Mouse (Mus musculus): ENCODE results near the gene Stra8. TPM values are rescaled to one million over a fixed set of nuclear protein-coding genes. Genes with fewer than 3 reads are reported as not detected.

Gene Stra8
- polyA plus RNA-seq, 1 experiment from 2014 or later = not detected

DNA sequence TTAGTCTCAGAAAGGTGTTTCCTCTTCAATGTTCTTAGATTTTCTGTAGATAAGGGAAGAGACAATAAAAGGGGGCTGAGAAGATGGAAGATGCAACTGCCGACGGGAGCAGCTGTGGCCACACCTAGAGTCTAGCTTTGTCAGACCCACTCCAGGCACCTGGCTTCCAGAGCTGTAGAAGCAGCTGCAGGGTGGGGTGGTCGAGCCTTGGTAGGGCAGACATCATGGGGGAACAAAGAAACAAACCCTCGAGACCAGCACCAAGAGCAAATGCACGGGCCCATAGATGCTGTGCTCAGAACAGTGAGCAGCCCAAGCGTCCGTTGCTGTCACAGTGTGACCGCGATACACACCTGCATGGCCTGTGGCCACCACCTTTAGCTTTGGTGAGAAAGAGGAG lies 22.5 kb downstream of the Stra8 start:
- Histone ChIP-seq H3K4me2 (no peak overlapping the region), H3K36me3 (ENCODE audit: control insufficient read depth, insufficient read depth, low read length) (no peaks in the 10 kb centered on the region), H3K27me3 (replicated peaks; ENCODE audit: control insufficient read depth, insufficient read depth, low read length) (no peaks in the 10 kb centered on the region), H3K27ac (ENCODE audit: low read depth, low read length) (no peak overlapping the region), H3K9me3 (ENCODE audit: control insufficient read depth, low read length) (no peaks in the 10 kb centered on the region), H3K4me3 (ENCODE audit: low read depth, low read length) (no peak overlapping the region), H3K4me1 (replicated peaks; ENCODE audit: control insufficient read depth, insufficient read depth, low read length) (peaks cover 6% of the 10 kb centered on the region; the same call in 1 of the 2 replicates), H3K9ac (ENCODE audit: low read depth, low read length) (no peak overlapping the region)
- WGBS = 80% methylated on average over 9 of the region's 9 CpGs
- DNase-seq (ENCODE audit: low spot score) (no peak), ATAC-seq (replicated peaks; ENCODE audit: low FRiP score) (no peak)

GRCm38 (mm10) chr6:34943499-34943898 lies 23.5 kb downstream of the Stra8 start:
- Histone ChIP-seq H3K9me3 (ENCODE audit: control insufficient read depth, low read length) (no peaks in the 10 kb centered on the region), H3K36me3 (ENCODE audit: control insufficient read depth, insufficient read depth, low read length) (no peaks in the 10 kb centered on the region), H3K27ac (ENCODE audit: low read depth, low read length) (no peak overlapping the region), H3K4me3 (ENCODE audit: low read depth, low read length) (no peak overlapping the region), H3K9ac (ENCODE audit: low read depth, low read length) (no peak overlapping the region), H3K4me1 (replicated peaks; ENCODE audit: control insufficient read depth, insufficient read depth, low read length) (peaks cover 4% of the 10 kb centered on the region; the same call in 1 of the 2 replicates), H3K4me2 (no peak overlapping the region), H3K27me3 (replicated peaks; ENCODE audit: control insufficient read depth, insufficient read depth, low read length) (no peaks in the 10 kb centered on the region)
- WGBS = 67% methylated on average over 5 of the region's 5 CpGs
- ATAC-seq (replicated peaks; ENCODE audit: low FRiP score) (no peak), DNase-seq (ENCODE audit: low spot score) (no peak)

- no peaks in the 10 kb centered on the region for H3K36me3 ChIP-seq (ENCODE audit: control insufficient read depth, insufficient read depth, low read length)
- no peak overlapping the region for H3K9ac ChIP-seq (ENCODE audit: low read depth, low read length)
- no peaks in the 10 kb centered on the region for H3K9me3 ChIP-seq (ENCODE audit: control insufficient read depth, low read length)
- H3K4me2 ChIP-seq = no peak overlapping the region
- H3K27ac ChIP-seq (ENCODE audit: low read depth, low read length) = no peak overlapping the region
- peaks cover 7% of the 10 kb centered on the region; the same call in 1 of the 2 replicates for H3K27me3 ChIP-seq (replicated peaks; ENCODE audit: control insufficient read depth, insufficient read depth, low read length)
- H3K4me1 ChIP-seq (replicated peaks; ENCODE audit: control insufficient read depth, insufficient read depth, low read length) = no peaks in the 10 kb centered on the region
- WGBS = 78% methylated on average over 1 of the region's 1 CpGs
- DNase-seq (ENCODE audit: low spot score) (no peak), ATAC-seq (replicated peaks; ENCODE audit: low FRiP score) (no peak)
- no peak overlapping the region for H3K4me3 ChIP-seq (ENCODE audit: low read depth, low read length)
Observed at GRCm38 (mm10) chr6:34946486-34947079, 26.6 kb downstream of the Stra8 start.

DNA sequence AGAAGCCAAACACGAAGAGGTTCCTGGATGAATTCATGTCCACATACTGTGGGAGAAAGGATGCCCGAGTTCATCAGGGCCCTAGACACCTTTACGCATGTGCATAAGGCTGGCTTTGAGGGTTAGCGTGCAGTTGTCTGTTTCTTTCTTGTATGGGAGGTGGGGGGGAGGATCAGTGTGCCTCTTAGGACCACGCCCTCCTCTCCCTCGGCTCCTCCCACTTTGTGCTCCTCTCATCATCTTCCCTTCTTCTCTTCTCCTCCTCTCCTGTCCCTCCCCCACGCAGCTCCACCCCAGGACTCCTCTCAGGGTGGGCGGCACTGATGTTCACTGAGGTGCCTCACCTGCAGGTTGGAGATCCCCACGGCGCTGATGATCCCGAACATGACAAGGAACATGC lies 28.5 kb downstream of the Stra8 start:
- no peak for ATAC-seq (replicated peaks; ENCODE audit: low FRiP score)
- Histone ChIP-seq H3K9ac (ENCODE audit: low read depth, low read length) (no peak overlapping the region), H3K4me1 (replicated peaks; ENCODE audit: control insufficient read depth, insufficient read depth, low read length) (no peaks in the 10 kb centered on the region), H3K36me3 (ENCODE audit: control insufficient read depth, insufficient read depth, low read length) (no peaks in the 10 kb centered on the region), H3K27me3 (replicated peaks; ENCODE audit: control insufficient read depth, insufficient read depth, low read length) (peaks cover 7% of the 10 kb centered on the region; the same call in 1 of the 2 replicates), H3K27ac (ENCODE audit: low read depth, low read length) (no peak overlapping the region), H3K9me3 (ENCODE audit: control insufficient read depth, low read length) (no peaks in the 10 kb centered on the region), H3K4me3 (ENCODE audit: low read depth, low read length) (no peak overlapping the region), H3K4me2 (peak overlapping the region; percentile 35)
- DNase-seq (ENCODE audit: low spot score) = no peak
- 27% methylated on average over 11 of the region's 11 CpGs for WGBS

- no peak for ATAC-seq (replicated peaks; ENCODE audit: low FRiP score)
- Histone ChIP-seq H3K9me3 (ENCODE audit: control insufficient read depth, low read length) (no peaks in the 10 kb centered on the region), H3K4me1 (replicated peaks; ENCODE audit: control insufficient read depth, insufficient read depth, low read length) (no peaks in the 10 kb centered on the region; the same call in none of the 2 replicates), H3K27me3 (replicated peaks; ENCODE audit: control insufficient read depth, insufficient read depth, low read length) (peaks cover 7% of the 10 kb centered on the region; the same call in 1 of the 2 replicates), H3K4me3 (ENCODE audit: low read depth, low read length) (no peak overlapping the region), H3K4me2 (no peak overlapping the region), H3K36me3 (ENCODE audit: control insufficient read depth, insufficient read depth, low read length) (no peaks in the 10 kb centered on the region), H3K9ac (ENCODE audit: low read depth, low read length) (no peak overlapping the region), H3K27ac (ENCODE audit: low read depth, low read length) (no peak overlapping the region)
- no peak for DNase-seq (ENCODE audit: low spot score)
- WGBS = 79% methylated on average over 7 of the region's 7 CpGs
Observed at GRCm38 (mm10) chr6:34951518-34951917, 31.6 kb downstream of the Stra8 start.

- no peak overlapping the region for H3K4me3 ChIP-seq (ENCODE audit: low read depth, low read length)
- H3K27me3 ChIP-seq (replicated peaks; ENCODE audit: control insufficient read depth, insufficient read depth, low read length) = peaks cover 7% of the 10 kb centered on the region; the same call in 1 of the 2 replicates
- H3K4me2 ChIP-seq = no peak overlapping the region
- no peak overlapping the region for H3K9ac ChIP-seq (ENCODE audit: low read depth, low read length)
- H3K4me1 ChIP-seq (replicated peaks; ENCODE audit: control insufficient read depth, insufficient read depth, low read length) = no peaks in the 10 kb centered on the region; the same call in none of the 2 replicates
- H3K27ac ChIP-seq (ENCODE audit: low read depth, low read length) = no peak overlapping the region
- WGBS = 63% methylated on average over 7 of the region's 7 CpGs
- no peaks in the 10 kb centered on the region for H3K36me3 ChIP-seq (ENCODE audit: control insufficient read depth, insufficient read depth, low read length)
- no peak for DNase-seq (ENCODE audit: low spot score)
- no peak for ATAC-seq (replicated peaks; ENCODE audit: low FRiP score)
- H3K9me3 ChIP-seq (ENCODE audit: control insufficient read depth, low read length) = no peaks in the 10 kb centered on the region
Observed at GRCm38 (mm10) chr6:34951956-34952667, 32.1 kb downstream of the Stra8 start.

- Histone ChIP-seq H3K9ac (ENCODE audit: low read depth, low read length) (no peak overlapping the region), H3K4me2 (peak overlapping the region; percentile 61), H3K27ac (ENCODE audit: low read depth, low read length) (no peak overlapping the region), H3K4me1 (replicated peaks; ENCODE audit: control insufficient read depth, insufficient read depth, low read length) (no peaks in the 10 kb centered on the region; the same call in none of the 2 replicates), H3K27me3 (replicated peaks; ENCODE audit: control insufficient read depth, insufficient read depth, low read length) (no peaks in the 10 kb centered on the region), H3K9me3 (ENCODE audit: control insufficient read depth, low read length) (no peaks in the 10 kb centered on the region), H3K4me3 (ENCODE audit: low read depth, low read length) (peak overlapping the region; percentile 27; the same call in 1 of the 2 replicates), H3K36me3 (ENCODE audit: control insufficient read depth, insufficient read depth, low read length) (no peaks in the 10 kb centered on the region)
- ATAC-seq (replicated peaks; ENCODE audit: low FRiP score) (peak; percentile 85), DNase-seq (ENCODE audit: low spot score) (peak; percentile 52)
- 49% methylated on average over 18 of the region's 18 CpGs for WGBS
Observed at GRCm38 (mm10) chr6:34954926-34955861, 35.2 kb downstream of the Stra8 start.

GRCm38 (mm10) chr6:34955862-34956241 lies 35.9 kb downstream of the Stra8 start:
- H3K4me3 ChIP-seq (ENCODE audit: low read depth, low read length) = peak overlapping the region; percentile 27; the same call in 1 of the 2 replicates
- DNase-seq (ENCODE audit: low spot score) = no peak
- H3K9me3 ChIP-seq (ENCODE audit: control insufficient read depth, low read length) = no peaks in the 10 kb centered on the region
- no peaks in the 10 kb centered on the region; the same call in none of the 2 replicates for H3K4me1 ChIP-seq (replicated peaks; ENCODE audit: control insufficient read depth, insufficient read depth, low read length)
- 37% methylated on average over 8 of the region's 8 CpGs for WGBS
- H3K27ac ChIP-seq (ENCODE audit: low read depth, low read length) = no peak overlapping the region
- peak overlapping the region; percentile 61 for H3K4me2 ChIP-seq
- no peaks in the 10 kb centered on the region for H3K36me3 ChIP-seq (ENCODE audit: control insufficient read depth, insufficient read depth, low read length)
- no peak overlapping the region for H3K9ac ChIP-seq (ENCODE audit: low read depth, low read length)
- no peaks in the 10 kb centered on the region for H3K27me3 ChIP-seq (replicated peaks; ENCODE audit: control insufficient read depth, insufficient read depth, low read length)
- no peak for ATAC-seq (replicated peaks; ENCODE audit: low FRiP score)
